Mouse (Mus musculus): ENCODE measurements around the gene Cmah. TPM values are rescaled to one million over a fixed set of nuclear protein-coding genes. Genes with fewer than 3 reads are reported as not detected.

The Cmah gene
- total RNA-seq, 2 experiments from 2014 or later = 0.30 to 0.45 TPM

DNA sequence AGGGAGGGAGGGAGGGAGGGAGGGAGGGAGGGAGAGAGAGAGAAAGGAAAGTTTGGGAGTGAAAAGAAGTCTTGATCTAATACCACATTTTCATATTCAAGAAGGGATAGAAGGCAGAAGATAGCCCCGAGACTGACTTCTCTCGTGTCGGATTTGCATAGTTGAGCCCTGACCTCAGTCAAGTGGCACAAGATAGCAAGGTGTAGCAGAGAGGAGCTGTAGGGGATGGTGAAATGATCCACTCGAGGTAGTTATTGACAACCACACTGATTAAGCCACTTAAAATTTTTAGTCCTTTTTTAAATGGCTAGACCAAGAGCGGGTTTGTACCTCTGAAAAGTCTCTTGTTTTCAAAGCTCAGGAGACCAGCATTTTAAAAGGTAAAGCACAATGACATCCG is 171.1 kb downstream of the Cmah start:
- intact Hi-C loops (cut with DNase I) = loop anchor here (5.0 kb wide), 1 partner anchor 189 kb away; no protein-coding TSS in a partner anchor
- no peak for DNase-seq (ENCODE audit: low spot score in 2 of 2)

DNA sequence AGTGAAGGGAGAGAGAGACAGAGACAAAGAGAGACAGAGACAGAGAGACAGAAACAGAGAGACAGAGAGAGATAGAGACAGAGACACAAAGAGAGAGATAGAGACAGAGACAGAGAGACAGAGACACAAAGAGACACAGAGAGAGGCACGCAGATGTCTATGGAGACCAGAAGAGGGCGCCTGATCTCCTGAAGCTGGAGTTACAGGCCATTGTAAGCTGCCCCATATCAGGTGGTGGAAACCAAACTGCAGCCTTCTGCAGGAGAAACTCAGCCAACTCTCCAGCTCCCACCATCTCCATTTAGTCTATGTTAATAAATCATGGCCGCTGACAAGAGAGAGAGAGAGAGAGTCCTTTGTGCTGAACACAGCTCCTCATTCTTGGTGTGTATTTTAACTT is 172.3 kb downstream of the Cmah start:
- intact Hi-C loops (cut with DNase I) = loop anchor here (5.0 kb wide), 1 partner anchor 188 kb away; no protein-coding TSS in a partner anchor
- no peak for DNase-seq (ENCODE audit: low spot score in 2 of 2)

DNA sequence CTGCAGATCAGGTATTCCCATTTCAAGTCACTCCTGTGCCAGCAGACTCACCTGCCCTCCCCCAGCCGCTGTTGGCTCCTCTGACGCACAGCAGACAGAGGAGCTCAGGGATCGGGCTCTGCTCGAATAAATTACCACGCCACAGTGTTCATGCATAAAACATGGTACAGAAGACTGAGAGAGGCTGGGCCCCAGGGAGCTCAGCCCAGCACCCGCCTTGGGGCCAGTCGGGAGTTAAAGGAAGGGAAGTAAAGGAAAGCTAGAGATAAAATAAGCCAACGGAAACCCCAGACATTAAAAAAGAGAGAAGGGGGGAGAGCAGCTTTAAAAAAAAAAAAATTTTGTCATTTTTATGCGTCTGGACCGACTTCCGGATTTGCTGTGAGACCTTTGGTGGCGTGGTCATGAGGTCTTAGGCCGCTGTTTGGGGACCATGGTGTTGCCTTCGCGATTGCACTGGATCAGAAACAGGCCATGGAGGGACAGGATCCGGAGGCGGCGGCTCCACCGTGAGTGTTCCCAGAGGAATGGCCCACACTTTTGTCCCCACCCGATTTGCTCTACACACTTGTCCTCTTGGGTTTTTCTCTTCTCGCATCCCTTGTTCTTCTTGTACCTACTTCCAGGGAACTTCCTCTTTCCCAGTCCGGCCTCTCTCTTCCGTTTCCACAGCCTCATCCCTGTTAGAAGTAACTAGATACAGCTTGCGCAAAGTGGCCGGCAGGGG is 174.1 kb downstream of the Cmah start:
- DNase-seq (ENCODE audit: low spot score in 2 of 2) = no peak

DNA sequence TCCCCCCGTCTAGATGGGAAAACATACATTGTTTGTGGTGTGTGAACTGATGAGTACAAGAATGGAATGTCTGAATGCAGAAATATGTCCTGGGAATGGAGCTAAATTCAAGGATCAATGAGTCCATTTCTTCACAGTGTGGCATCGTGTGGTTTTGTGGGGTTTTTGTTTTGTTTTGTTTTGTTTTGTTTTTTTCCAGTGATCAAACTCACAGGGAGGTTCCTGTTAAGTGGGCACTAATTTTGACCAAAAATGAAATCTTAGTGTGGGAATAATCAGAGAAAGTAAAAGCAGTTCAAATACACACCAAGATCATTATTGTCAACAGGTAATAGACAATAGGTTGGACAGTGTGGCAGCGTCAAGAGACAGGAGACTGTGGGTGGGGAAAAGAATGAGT is 174.7 kb downstream of the Cmah start:
- intact Hi-C loops (cut with DNase I) = no loop called here
- no peak for DNase-seq (ENCODE audit: low spot score in 2 of 2)

More for the DNA sequence above, 174.1 kb downstream of the Cmah start:
- intact Hi-C loops (cut with DNase I) = no loop called here

DNA sequence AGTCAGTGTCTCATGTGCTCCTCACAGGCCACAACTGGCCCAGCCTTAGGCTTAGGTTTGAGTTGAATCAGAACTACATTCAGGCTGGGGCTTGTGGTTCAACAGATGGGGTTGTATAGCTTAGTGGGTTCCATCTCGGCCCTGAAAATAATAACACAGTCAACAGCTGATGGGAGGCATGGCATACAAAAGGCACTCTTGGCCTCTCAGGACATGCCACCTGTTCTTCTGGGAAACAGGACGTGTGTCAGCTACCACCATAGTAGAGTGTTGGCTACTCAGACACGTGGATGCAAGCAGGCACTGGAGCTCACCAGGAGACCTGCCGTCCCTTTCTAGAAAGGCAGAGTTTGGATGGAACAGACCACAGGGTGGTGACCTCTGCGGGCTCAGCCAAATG is 178.6 kb downstream of the Cmah start:
- intact Hi-C loops (cut with DNase I) = no loop called here
- no peak for DNase-seq (ENCODE audit: low spot score in 2 of 2)

DNA sequence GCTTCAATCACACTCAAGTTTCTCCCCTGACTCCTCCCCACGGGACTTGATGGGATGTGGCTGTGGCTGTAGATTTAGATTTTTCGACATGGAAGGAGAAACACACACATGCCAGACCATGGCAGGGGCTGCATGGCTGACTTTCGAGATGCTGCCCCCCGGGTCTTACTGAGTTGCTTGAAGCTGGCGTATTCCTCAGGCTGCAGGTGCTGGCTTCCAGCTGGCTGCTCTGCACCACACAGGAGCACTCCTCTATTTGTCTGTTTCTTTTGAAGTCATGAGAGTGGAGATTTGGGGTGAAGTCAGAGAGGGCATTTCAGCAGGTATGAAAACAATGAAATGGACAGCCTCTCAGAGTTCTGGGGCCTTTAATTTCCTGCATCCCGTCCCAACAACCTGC is 180.0 kb downstream of the Cmah start:
- intact Hi-C loops (cut with DNase I) = no loop called here
- no peak for DNase-seq (ENCODE audit: low spot score in 2 of 2)

- no peak for DNase-seq (ENCODE audit: low spot score in 2 of 2)
- intact Hi-C loops (cut with DNase I) = no loop called here
These were observed 181.7 kb downstream of the Cmah start for GRCm38 (mm10) chr13:24508917-24509316.

GRCm38 (mm10) chr13:24511367-24511766 is 184.2 kb downstream of the Cmah start:
- intact Hi-C loops (cut with DNase I) = no loop called here
- DNase-seq (ENCODE audit: low spot score in 2 of 2) = no peak

DNA sequence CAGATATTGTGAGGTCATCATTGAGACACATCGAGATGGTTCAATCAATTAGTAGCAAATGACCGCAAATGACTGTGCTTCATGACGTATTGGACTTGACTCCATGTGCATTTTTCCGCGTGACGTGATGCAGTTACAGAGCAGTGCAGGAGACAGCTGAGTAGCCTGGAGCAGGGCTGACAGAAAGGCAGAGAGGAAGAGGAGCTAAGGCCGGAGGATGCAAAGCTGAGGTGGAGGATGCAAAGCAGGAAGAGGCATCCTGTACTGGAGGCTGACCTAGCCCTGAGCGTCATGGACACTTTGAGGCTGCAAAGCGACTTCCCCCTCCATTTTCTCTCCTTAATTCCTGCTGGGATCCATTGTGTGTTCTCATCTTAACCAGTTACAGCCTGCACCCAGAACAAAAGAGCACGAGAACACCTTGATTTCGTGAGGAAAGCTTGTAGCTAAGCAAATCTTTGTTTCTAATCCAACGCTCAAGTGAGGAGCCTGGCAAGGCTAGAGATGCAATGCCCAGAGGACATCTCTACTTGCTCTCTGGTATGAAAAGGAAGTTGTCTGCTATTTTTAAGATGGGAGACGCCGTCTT is 184.8 kb downstream of the Cmah start:
- no peak for DNase-seq (ENCODE audit: low spot score in 2 of 2)
- intact Hi-C loops (cut with DNase I) = no loop called here

- intact Hi-C loops (cut with DNase I) = no loop called here
- no peak for DNase-seq (ENCODE audit: low spot score in 2 of 2)
These were observed 186.5 kb downstream of the Cmah start for GRCm38 (mm10) chr13:24513717-24514116.

DNA sequence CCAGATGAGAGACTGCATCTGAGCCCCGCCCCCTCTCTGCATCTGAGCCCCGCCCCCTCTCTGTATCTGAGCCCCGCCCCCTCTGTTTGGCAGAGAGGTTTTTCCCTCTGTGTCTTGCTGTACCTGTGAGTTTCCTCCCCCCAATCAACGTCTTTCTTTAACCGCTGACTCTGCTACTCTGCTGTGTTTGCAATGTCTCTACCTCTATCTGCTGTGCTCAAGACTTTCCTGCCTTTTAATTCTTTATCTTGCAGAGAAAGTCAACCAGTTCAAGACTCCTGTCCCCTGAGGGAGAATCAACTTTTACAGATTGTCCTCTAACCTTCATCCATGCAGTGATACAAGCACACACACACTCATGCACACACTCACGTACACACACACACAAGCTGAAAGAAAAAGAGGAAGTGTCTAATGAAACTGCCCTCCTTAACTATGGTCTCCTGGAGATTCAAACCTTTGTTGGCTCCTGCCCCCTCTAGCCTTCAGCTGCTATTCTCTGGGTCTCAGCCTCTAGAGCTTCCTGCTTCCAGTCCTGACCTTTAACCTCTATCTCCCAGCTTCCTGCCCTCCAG is 188.0 kb downstream of the Cmah start:
- DNase-seq (ENCODE audit: low spot score in 2 of 2) = no peak
- intact Hi-C loops (cut with DNase I) = loop anchor here (5.0 kb wide), 1 partner anchor 172 kb away; no protein-coding TSS in a partner anchor

DNA sequence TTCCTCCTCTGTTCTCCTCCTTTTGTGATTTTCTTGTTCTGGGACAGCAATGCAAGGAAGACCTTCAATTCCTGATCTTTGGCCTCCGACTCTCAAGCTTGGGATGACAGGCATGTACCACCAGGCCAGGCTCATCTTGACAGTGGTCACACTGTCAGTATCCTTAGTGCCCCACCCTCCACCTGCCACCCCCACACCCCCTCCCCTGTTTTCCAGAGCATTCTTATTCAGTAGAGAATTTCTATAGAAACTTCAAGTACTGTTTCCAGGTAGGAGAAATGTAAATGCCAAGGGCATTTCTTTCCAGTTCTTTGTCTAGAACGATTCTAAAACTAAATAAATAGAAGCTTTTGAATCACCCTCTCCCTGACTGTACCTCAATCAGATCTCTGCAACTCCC is 190.6 kb downstream of the Cmah start:
- intact Hi-C loops (cut with DNase I) = loop anchor here (5.0 kb wide), 1 partner anchor 170 kb away; no protein-coding TSS in a partner anchor

GRCm38 (mm10) chr13:24518887-24519286 is 191.7 kb downstream of the Cmah start:
- DNase-seq (ENCODE audit: low spot score in 2 of 2) = no peak
- intact Hi-C loops (cut with DNase I) = loop anchor here (5.0 kb wide), 1 partner anchor 168 kb away; no protein-coding TSS in a partner anchor

More for the DNA sequence above, 190.6 kb downstream of the Cmah start:
- no peak for DNase-seq (ENCODE audit: low spot score in 2 of 2)

- no peak for DNase-seq (ENCODE audit: low spot score in 2 of 2)
- intact Hi-C loops (cut with DNase I) = loop anchor here (5.0 kb wide), 2 partner anchors 92 to 167 kb away; no protein-coding TSS in a partner anchor
These were observed 192.9 kb downstream of the Cmah start for GRCm38 (mm10) chr13:24519976-24520647.

GRCm38 (mm10) chr13:24520796-24521195 is 193.6 kb downstream of the Cmah start:
- intact Hi-C loops (cut with DNase I) = loop anchor here (5.0 kb wide), 1 partner anchor 92 kb away; no protein-coding TSS in a partner anchor
- DNase-seq (ENCODE audit: low spot score in 2 of 2) = no peak

- intact Hi-C loops (cut with DNase I) = loop anchor here (5.0 kb wide), 1 partner anchor 91 kb away; no protein-coding TSS in a partner anchor
- peak; percentile 59 to 65 for DNase-seq (ENCODE audit: low spot score in 2 of 2)
These were observed 194.5 kb downstream of the Cmah start for GRCm38 (mm10) chr13:24521446-24522342.

DNA sequence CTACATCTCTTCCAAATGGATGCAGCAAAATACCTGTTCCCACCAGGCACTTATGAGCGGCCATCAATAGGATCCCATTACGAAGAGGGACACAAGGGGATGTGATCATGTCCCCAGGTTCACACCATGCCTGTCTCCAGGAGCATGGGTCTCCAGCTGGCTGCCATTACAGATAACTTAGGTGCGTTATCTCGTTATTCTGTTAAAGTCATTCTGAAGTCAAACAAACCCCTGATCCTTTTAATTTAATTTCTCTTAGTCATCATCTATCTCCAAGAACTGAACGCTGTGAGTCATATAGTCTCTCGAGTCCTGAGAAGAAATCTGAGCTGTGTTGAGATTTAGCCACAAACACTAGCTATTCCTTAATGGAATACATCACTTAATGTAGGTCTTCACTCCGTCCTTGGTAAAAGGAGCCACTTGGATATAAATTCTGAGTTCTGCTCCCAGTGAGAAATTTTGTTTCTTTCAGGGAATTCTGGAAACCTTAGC is 195.2 kb downstream of the Cmah start:
- intact Hi-C loops (cut with DNase I) = loop anchor here (5.0 kb wide), 1 partner anchor 90 kb away; no protein-coding TSS in a partner anchor
- DNase-seq (ENCODE audit: low spot score in 2 of 2) = no peak

- no peak for DNase-seq (ENCODE audit: low spot score in 2 of 2)
- intact Hi-C loops (cut with DNase I) = loop anchor here (5.0 kb wide), 1 partner anchor 89 kb away; no protein-coding TSS in a partner anchor
These were observed 196.5 kb downstream of the Cmah start for GRCm38 (mm10) chr13:24523587-24524221.

All from left cerebral cortex, postnatal 36 days (tissue).